Comparison of ENCODE assay signal across 16 mouse cellular contexts in genomic region chr2:170006829-170007228, GRCm38 (mm10).
DNase-seq lines count a peak whose midpoint lies in the region; ATAC-seq and TF ChIP-seq lines count a peak whose summit lies in the region.
"Had no signal": no experiment of that assay in that cellular context is flagged by ENCODE, and none has a peak within 500 bp of the region (broad histone marks: within the 10 kb centered on the region; RNA-seq: fewer than 3 reads in every experiment).

No protein-coding gene starts in this region.

- H3K27ac ChIP-seq in intestine, embryonic 14.5 days (ENCODE audit: low read depth) = peak overlapping the region; percentile 11; the same call in 1 of the 2 replicates
- no peak overlapping the region for H3K27ac ChIP-seq in intestine, embryonic 16.5 days (ENCODE audit: low read length)
- no peak overlapping the region for H3K27ac ChIP-seq in hindbrain, embryonic 10.5 days
- H3K27ac ChIP-seq: forebrain, embryonic 15.5 days; heart, embryonic 13.5 days; hindbrain, embryonic 14.5 days; liver, embryonic 15.5 days had no signal

- no peak for TF ChIP-seq POLR2A in lung, adult 2 months (IDR thresholded peaks at IDR 0.05; ENCODE audit: borderline replicate concordance, extremely low read depth, low read depth, low read length)

- H3K4me1 ChIP-seq in intestine, embryonic 14.5 days (replicated peaks; ENCODE audit: control insufficient read depth, insufficient read depth, low read length) = peaks cover 6% of the 10 kb centered on the region
- peaks cover 8% of the 10 kb centered on the region; the same call in 1 of the 2 replicates for H3K4me1 ChIP-seq in intestine, embryonic 16.5 days (ENCODE audit: control insufficient read depth, insufficient read depth, low read length)
- no peaks in the 10 kb centered on the region for H3K4me1 ChIP-seq in lung, adult 2 months (ENCODE audit: control insufficient read depth, insufficient read depth, low read length)
- peaks cover 40% of the 10 kb centered on the region for H3K4me1 ChIP-seq in hindbrain, embryonic 10.5 days (replicated peaks)
- H3K4me1 ChIP-seq: liver, embryonic 15.5 days had no signal

- peak; percentile 15 for DNase-seq in adrenal gland, adult 2 months
- DNase-seq in adrenal gland, postnatal 14 days = no peak
- DNase-seq in intestine, embryonic 14.5 days (ENCODE audit: low spot score) = no peak
- DNase-seq in lung, postnatal 14 days = peak; percentile 20
- DNase-seq in lung, adult 2 months = no peak
- DNase-seq in hindbrain, embryonic 10.5 days (ENCODE audit: low spot score) = no peak
- no peak for DNase-seq in cerebellum, adult 18-20 months
- DNase-seq: cerebellum, adult 11 months; thymus, adult 2 months had no signal

- no peak overlapping the region for H3K4me2 ChIP-seq in intestine, embryonic 14.5 days (ENCODE audit: low read length)
- no peak overlapping the region for H3K4me2 ChIP-seq in intestine, embryonic 16.5 days (ENCODE audit: low read depth, low read length)
- H3K4me2 ChIP-seq: forebrain, embryonic 15.5 days; heart, embryonic 13.5 days; hindbrain, embryonic 14.5 days; liver, embryonic 15.5 days had no signal

- no peak for ATAC-seq in intestine, embryonic 14.5 days (replicated peaks; ENCODE audit: low FRiP score, low TSS enrichment, low read depth)
- no peak for ATAC-seq in intestine, embryonic 16.5 days
- ATAC-seq: activated CD4-positive, CD25-positive, alpha-beta regulatory T cell, adult 4 months; forebrain, embryonic 15.5 days had no signal

- no peak overlapping the region for H3K9ac ChIP-seq in intestine, embryonic 14.5 days (ENCODE audit: low read length)
- no peak overlapping the region for H3K9ac ChIP-seq in intestine, embryonic 16.5 days (ENCODE audit: low read depth, low read length)
- H3K9ac ChIP-seq: forebrain, embryonic 15.5 days; heart, embryonic 13.5 days; hindbrain, embryonic 14.5 days; liver, embryonic 15.5 days had no signal

- no peak for TF ChIP-seq CTCF in lung, adult 2 months (IDR thresholded peaks at IDR 0.05; ENCODE audit: insufficient read depth, low read length)

- H3K4me3 ChIP-seq in intestine, embryonic 14.5 days (ENCODE audit: low read depth, low read length) = no peak overlapping the region
- no peak overlapping the region for H3K4me3 ChIP-seq in intestine, embryonic 16.5 days (ENCODE audit: low read length)
- no peak overlapping the region for H3K4me3 ChIP-seq in lung, adult 2 months (replicated peaks; ENCODE audit: extremely low read depth, low read depth, low read length)
- no peak overlapping the region for H3K4me3 ChIP-seq in hindbrain, embryonic 10.5 days
- H3K4me3 ChIP-seq: forebrain, embryonic 15.5 days; heart, embryonic 13.5 days; liver, embryonic 15.5 days had no signal

- 0 out of 2 replicates have a peak, but pooled peaks cover 9% of the 10 kb centered on the region for H3K9me3 ChIP-seq in intestine, embryonic 14.5 days (ENCODE audit: control insufficient read depth, low read length)
- H3K9me3 ChIP-seq in intestine, embryonic 16.5 days (ENCODE audit: control insufficient read depth, low read length) = no peaks in the 10 kb centered on the region
- peaks cover 6% of the 10 kb centered on the region; the same call in 1 of the 2 replicates for H3K9me3 ChIP-seq in hindbrain, embryonic 10.5 days
- H3K9me3 ChIP-seq: forebrain, embryonic 15.5 days; liver, embryonic 15.5 days had no signal

- H3K27me3 ChIP-seq in intestine, embryonic 14.5 days (replicated peaks; ENCODE audit: control insufficient read depth, insufficient read depth, low read length) = no peaks in the 10 kb centered on the region
- H3K27me3 ChIP-seq in intestine, embryonic 16.5 days (replicated peaks; ENCODE audit: control insufficient read depth, insufficient read depth, low read length) = no peaks in the 10 kb centered on the region
- H3K27me3 ChIP-seq in hindbrain, embryonic 10.5 days (ENCODE audit: insufficient read depth, poor library complexity, severe bottlenecking) = no peaks in the 10 kb centered on the region
- H3K27me3 ChIP-seq: CH12.LX; forebrain, embryonic 15.5 days; heart, embryonic 13.5 days; liver, embryonic 15.5 days had no signal

- H3K36me3 ChIP-seq in intestine, embryonic 14.5 days (ENCODE audit: control insufficient read depth, insufficient read depth, low read length) = no peaks in the 10 kb centered on the region
- no peaks in the 10 kb centered on the region for H3K36me3 ChIP-seq in intestine, embryonic 16.5 days (ENCODE audit: control insufficient read depth, insufficient read depth, low read length)
- H3K36me3 ChIP-seq in hindbrain, embryonic 10.5 days = no peaks in the 10 kb centered on the region
- H3K36me3 ChIP-seq: forebrain, embryonic 15.5 days; heart, embryonic 13.5 days; liver, embryonic 15.5 days had no signal

- 82% methylated on average over 8 of the region's 8 CpGs for WGBS in intestine, embryonic 14.5 days
- WGBS in intestine, embryonic 16.5 days = 77% methylated on average over 8 of the region's 8 CpGs
- WGBS in lung, adult 2 months = 70% methylated on average over 8 of the region's 8 CpGs
- WGBS in hindbrain, embryonic 10.5 days = 80% methylated on average over 8 of the region's 8 CpGs

Comparison
In these comparisons a context has a peak if more than half of its experiments do, and no peak if none do; other contexts are left out.
1. DNase-seq: peak in adrenal gland, adult 2 months (single experiment) and lung, postnatal 14 days (single experiment); none in adrenal gland, postnatal 14 days (single experiment), intestine, embryonic 14.5 days (single experiment), lung, adult 2 months (single experiment), hindbrain, embryonic 10.5 days (single experiment) and cerebellum, adult 18-20 months (0 of 2).